Mouse (Mus musculus): ENCODE measurements around the gene Noxo1.
"Not testable (repeated sequence)": the region's sequence is repeated elsewhere in the genome, so short reads cannot be mapped to it uniquely, and the experiment has no call there.

Noxo1 gene

DNA sequence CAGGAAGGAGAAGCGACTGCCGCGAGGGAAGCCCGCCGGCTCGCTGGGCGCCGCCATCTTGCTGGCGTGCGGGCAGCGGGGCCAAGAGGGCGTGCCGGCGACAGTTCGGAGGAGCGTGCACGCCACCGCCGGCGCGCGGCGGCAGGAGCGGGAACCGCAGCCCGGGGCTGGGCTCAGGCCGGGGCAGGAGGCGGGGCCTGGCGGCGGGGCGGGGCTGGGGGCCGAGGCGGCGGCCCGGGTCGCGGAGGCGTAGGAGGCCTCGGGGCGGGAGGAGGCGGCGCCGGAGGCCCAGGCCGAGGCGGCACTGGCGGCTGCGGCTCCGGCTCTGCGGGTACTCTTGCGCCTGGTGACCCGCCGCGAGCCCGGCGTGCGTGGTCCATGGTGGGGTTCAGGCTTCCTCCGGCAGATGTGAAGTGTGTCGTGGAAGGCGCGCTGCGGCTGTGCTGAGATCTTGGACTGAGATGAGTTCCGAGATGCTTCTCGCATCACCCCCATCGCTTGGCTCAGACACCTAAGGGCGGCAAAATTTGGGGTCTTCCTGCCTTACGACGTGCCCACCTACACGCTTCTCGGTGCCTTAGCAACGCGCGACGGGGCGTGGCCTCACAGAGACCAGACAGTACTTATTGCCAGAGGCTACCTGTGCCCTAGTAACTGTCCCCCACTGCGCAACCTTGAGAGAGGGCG is at the start of gene Noxo1, which contains the start of gene Gfer:
Noxo1 (plus strand) TSS at position 224 of the 687 bp plus-strand sequence.
Gfer (minus strand) TSS at position 146 of the 687 bp plus-strand sequence.
- DNase-seq (ENCODE audit: low read depth, low spot score) = peak; percentile 94

DNA sequence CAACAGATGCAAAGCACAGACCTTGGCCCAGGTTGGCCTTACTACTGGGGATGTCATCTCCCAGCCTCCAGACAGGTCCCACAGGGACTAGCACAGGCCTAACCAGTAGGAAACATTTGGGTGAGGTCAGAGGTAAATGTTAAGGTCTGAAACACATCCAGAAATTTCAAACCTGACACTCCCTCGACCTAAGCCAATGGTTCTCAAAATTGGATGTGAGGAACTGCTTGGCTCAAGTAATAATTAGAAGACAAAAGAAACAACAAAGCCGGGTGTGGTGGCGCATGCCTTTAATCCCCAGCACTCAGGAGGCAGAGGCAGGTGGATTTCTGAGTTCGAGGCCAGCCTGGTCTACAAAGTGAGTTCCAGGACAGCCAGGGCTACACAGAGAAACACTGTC is 49.7 kb upstream of the Noxo1 start:
- DNase-seq (ENCODE audit: low read depth, low spot score) = no peak

DNA sequence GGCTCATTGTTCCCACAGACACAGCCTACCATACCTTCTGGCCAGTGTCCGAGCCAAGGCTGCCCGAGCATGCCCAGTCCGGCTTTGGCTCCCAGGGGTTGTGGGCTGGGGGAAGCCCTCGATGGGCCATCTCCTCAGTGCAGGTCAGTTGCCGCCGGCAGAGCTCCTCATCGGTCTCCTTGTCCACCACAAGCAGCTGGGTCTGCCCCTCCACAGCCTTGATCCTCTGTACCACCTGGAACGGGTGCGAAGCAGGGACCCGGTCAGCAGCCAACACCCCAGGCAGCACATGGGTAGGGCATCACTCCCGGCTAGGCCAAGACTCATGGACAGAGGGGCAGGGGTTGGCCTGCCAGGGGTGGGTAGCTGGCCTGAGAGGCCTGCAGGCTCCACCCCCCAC is 48.5 kb upstream of the Noxo1 start:
- no peak for DNase-seq (ENCODE audit: low read depth, low spot score)

DNA sequence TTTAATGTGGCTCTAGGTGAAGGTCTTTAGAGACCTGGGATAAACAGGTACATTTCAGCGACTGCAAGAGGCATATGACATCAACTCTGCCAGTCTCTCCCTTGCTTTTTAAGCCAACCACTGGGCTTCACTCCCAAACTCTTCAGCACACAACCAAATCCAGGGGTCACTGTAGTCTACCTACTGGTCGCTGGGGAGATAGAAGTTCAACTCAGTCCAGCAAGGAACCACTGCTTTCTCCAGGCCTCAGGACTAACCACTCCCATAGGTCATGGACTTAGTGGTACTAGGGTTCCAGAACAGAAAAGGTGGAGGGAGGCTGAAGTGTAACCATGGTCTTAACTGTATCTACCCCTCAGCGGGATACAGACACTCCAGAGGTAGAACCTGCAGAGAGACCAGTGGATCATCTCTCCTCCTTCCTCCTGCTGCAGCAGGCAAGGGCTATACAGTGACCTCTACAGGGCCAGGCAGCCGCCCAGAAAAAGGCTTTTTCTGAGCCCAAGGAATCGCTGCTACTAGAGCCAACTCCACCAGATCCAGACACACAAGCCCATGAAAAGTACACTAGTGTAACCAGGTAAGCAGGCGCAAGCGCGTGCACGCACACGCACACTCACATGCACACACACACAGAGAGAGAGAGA is 47.2 kb upstream of the Noxo1 start:
- DNase-seq (ENCODE audit: low read depth, low spot score) = peak; percentile 63

DNA sequence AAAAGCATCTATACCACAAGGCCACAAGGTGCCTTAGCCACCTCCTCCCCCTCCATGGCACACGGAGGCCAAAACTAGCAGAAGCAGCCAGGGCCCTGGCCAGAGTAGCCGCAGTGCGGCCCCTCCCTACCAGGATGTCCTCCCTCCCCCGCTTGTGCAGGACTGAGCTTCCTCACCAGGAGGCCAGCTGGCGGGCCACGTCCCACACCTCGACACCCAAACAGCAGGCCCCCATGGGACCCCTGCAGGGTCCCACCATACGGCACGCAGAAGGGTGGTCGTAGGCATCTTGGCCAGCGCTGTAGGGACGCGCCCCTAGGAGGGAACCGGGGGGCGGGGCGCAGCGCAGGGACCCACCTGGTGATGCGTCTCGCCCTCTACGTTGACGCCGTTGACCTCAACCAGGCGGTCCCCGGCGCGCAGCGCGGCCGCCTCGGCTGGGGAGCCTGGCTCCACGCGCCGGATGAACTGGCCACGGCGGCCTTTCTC is 46.4 kb upstream of the Noxo1 start:
- DNase-seq (ENCODE audit: low read depth, low spot score) = peak; percentile 72

DNA sequence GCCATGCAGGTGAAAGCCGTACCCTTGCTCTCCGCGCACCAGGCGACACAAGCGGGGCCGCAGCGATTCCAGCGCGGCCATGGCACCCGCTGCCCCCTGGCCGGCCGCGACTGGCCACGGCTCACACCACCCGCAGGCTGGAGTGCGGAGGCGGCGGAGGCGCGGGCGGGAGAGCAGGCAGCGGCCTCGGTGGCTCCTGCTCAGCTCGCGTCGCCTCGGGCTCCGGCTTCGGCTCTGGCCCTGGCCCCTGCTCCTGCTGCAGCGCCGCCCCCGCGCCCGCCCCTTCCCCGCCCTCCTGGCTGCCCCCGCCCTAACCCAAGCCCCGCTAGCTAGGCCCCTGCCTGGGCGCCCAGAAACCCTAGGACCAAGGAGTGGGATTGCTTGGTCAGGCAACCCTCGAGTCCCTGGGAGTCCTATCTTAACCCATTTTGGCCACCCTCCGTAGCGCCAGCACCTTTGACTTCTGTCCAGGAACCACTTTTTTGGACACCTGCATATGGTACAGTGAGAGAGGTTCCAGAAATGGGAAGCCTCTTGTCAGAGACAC is 45.9 kb upstream of the Noxo1 start, which contains the start of gene Slc9a3r2:
Slc9a3r2 (minus strand) TSS at position 258 of the 547 bp plus-strand sequence.
- DNase-seq (ENCODE audit: low read depth, low spot score) = peak; percentile 78

DNA sequence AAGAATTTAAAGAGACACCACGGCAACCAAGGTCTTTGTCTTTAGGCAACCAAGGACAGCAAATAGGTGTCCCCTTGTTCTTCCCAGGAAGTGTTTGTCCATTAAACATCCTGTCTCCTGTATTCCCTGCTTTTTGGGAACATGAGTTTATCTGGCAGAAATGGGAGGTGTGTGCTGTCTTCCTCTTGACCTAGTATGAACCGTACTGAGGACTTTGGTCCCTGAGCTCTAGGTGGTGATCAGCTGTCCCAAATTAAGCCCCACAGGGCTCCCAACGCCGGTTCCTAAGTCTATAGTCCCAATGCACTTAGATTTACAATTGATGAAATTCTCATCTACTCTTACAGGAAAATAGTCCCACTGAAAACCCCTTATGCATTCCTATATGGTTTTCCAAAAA is 45.3 kb upstream of the Noxo1 start:
- DNase-seq (ENCODE audit: low read depth, low spot score) = no peak

DNA sequence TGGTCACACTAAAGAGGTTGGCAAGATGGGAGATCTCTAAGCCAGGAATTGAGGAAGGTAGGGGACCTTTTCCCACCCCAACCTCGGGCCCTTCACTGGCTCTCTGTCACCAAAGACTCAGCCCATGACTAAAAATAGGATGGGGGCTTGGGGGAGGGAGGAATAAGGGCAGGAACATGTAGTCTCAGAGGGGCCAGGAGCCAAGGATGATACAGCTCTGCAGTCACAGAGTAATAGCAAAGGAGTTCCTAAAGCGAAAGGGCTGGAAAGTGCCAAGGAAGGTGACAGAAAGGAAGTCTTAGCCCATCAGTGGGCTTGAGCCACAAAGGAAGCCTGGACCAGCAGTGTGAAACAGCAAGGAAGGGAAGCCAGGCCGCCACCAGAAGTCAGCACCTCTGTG is 44.2 kb upstream of the Noxo1 start:
- no peak for DNase-seq (ENCODE audit: low read depth, low spot score)

DNA sequence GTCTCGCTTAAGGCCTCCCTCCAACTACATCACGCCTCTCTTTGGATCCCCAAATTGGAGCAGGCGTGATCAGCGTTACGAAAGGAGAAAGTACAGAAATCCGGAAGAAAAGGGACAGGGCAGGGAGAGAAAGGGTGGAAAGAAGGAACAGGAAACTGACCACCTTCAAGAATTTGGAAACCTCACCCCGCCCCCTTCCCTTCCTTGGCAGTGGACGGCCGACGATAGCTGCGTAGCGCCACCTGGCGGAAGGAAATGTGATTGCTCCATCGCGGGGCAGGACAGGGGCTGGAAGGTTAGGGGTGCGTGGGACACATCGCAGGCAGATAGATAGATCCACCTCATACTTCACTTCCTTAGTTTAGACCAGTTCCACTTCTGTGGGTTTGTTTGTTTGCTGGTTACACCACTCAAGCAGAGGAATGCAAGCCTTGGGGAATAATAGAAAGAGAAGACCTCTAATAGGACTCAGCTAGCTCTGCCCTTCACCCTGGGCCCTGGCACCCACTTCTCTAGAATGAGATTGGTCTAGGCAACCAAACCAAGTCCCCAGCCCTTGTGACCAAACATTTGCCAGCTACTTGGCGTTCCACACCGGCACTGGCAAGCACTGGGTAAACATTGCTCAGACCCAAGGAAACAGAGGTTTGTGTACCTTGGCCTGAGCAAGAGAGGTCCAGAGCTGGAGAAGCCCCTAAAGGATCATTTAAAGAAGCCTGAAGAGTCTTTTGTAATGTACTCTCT is 41.9 kb upstream of the Noxo1 start:
- DNase-seq (ENCODE audit: low read depth, low spot score) = peak; percentile 84

DNA sequence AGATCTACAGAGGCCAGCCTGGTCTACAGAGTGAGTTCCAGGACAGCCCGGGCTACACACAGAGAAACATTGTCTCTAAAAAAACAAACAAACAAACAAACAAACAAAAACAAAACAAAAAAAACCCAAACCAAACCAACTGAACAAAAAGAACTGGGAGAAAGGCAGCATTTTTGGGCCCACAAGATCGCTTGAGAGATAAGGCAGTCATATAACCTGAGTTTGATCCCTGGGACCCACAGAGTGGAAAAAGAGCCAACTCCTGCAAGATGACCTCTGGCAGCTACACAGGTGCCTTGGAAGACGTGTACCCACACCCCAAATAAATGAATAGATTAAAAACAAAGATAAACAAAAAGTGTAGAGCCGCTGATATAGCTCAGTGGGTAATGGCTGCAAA is 41.1 kb upstream of the Noxo1 start:
- no peak for DNase-seq (ENCODE audit: low read depth, low spot score)

DNA sequence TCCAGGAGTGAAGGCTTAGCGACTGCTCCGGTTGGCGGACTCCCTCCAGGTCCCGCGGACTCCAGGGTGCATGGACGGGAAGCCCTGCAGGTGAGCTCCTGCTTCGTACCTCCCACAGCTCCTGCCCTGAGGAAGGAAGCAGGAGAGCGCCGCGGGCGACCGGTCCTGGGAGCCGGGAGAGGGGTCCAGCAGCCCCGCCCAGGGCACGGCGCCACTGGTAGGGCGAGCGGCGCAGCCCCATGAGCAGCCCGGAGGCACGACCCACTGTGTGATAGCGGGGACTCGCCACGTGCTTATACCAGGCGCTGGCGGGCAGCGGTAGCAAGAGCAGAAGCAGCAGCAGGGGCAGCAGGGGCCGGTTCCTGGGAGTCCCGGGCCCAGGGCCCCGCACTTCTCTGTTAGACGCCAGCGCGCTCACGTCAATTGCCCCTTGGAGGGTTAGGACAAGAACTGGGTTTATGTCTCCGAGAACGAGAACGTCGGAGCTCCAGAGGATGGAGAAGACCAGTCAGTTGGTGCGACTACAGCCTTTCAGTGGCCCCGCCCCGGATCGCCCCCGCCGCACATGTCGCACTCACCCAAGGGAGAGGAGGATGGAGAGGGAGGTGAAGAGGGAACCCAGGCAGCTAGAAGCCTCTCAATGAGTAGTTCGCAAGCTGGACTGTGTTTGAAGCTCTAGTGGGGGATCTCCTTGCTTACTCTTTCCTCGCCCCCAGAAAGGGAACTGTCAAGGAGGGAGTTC is 37.8 kb upstream of the Noxo1 start, which contains the start of gene Npw:
Npw (minus strand) TSS at position 441 of the 742 bp plus-strand sequence.
- no peak for DNase-seq (ENCODE audit: low read depth, low spot score)

DNA sequence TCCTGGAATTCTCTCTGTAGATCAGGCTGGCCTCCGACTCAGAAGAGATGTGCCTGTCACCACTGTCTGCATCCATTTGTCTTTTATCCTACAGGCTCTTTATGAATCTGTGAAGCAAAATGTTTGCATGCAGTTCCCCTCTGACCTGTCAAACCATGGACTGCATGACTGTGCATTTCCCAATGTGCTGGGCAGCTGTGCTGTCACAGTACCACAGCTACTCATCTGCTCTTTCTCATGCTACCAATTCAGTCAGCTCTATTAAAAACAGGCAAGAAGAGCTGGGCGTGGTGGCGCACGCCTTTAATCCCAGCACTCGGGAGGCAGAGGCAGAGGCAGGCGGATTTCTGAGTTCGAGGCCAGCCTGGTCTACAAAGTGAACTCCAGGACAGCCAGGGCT is 29.0 kb upstream of the Noxo1 start:
- not testable (repeated sequence) for DNase-seq (ENCODE audit: low read depth, low spot score)

DNA sequence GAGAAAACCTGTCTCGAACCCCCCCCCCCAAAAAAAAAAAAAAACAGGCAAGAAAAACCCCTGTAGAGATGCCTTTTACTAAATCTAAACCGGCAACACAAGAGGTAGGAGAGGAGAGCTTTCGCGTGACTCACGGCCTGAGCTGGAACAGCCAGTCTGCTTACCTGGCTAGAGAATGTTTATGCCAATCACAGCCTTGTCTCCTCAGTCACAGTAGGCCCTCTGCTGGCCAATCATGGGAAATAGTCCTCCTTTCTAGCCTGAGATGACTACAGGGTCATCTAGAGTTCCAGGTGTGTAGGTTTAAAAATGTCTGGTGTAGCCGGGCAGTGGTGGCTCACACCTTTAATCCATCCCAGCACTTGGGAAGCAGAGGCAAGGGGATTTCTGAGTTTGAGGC is 28.6 kb upstream of the Noxo1 start:
- peak; percentile 91 for DNase-seq (ENCODE audit: low read depth, low spot score)

DNA sequence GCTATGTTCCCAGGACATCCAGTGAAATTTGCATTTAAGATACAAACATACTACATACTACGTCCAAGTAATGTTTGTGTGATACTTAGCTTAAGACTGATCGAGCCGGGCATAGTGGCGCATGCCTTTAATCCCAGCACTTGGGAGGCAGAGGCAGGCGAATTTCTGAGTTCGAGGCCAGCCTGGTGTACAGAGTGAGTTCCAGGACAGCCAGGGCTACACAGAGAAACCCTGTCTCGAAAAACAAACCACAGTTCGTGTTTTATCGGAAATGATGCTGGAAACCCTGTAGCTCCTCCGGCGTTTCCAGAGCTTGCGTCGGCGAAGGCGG is 26.9 kb upstream of the Noxo1 start:
- not testable (repeated sequence) for DNase-seq (ENCODE audit: low read depth, low spot score)

DNA sequence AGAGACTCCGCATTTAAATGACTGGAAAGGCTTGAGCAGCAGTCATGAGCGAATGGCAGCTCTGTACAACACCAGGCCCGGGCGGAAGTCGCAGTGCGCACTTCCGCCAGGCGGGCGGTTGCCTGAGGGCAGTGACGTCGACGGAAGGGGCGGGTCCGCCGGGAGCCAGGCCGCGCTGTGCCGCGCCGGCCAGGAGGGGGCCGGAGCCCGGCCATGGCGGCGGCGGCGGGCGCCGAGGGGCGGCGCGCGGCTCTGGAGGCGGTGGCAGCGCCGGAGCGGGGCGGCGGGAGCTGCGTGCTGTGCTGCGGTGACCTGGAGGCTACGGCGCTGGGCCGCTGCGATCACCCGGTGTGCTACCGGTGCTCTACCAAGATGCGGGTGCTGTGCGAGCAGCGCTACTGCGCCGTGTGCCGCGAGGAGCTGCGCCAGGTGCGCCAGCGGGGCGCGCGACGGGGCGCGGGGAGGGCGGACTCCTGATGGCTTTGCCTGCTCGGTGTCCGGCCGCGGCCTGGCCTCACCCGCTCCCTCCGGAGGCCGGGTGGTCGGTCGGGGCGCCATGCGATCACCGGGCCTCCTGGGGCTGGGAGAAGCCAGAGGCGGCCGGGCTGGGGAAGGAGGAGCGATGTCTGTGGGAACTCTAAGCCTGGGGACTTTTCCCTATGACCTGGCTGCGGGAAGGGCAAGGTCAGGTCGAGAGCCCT is 26.3 kb upstream of the Noxo1 start, which contains the start of gene Zfp598:
Zfp598 (plus strand) TSS at position 143 of the 701 bp plus-strand sequence.
- DNase-seq (ENCODE audit: low read depth, low spot score) = peak; percentile 97

DNA sequence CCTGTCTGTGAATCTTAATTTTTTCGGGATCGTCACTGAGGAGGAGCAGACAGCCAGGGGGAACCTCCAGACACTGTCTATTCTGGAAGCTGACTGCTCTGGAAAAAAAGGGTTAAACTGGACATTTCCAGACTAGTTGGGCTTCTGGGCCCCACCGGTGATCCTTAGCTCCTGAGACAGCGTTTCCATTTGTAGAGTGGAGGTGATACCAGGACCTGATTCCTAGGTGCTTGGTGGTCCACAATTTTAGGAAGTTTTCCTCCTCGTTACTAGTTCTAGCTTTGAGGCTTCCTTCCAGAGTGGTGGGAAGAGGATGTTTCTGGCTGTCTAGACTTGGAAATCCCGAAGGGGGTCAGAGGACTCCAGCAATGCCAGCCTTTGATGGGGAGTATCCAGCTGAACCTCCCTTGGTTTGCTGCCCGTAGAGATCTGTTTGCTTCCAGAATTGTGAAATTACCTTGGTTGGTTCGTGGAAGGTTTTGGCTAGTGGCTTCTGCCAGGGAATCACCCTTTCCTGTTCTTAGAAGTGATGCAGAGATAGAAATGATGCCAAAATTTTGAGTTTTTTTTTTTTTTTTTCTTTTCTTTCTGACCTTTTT is 25.7 kb upstream of the Noxo1 start:
- no peak for DNase-seq (ENCODE audit: low read depth, low spot score)

DNA sequence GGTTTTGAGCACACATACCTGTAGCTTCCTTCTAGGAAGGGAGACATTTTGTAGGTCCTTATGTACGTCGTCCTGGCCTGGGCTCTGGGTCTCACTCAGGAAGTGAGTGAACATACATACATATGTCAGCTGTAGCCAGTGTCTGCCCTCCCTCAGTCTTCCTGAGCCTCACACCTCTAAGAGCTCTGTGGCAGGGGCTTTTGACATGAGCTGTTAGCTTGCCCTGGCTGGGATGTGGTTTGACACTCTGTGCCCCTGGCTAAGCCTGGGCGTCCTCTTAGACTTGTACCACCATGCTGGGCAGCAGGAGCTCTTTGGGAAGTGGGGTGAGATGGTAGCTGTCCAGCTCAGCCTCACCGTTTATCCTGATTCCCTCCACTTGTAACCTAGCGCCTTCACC is 24.7 kb upstream of the Noxo1 start:
- DNase-seq (ENCODE audit: low read depth, low spot score) = no peak

DNA sequence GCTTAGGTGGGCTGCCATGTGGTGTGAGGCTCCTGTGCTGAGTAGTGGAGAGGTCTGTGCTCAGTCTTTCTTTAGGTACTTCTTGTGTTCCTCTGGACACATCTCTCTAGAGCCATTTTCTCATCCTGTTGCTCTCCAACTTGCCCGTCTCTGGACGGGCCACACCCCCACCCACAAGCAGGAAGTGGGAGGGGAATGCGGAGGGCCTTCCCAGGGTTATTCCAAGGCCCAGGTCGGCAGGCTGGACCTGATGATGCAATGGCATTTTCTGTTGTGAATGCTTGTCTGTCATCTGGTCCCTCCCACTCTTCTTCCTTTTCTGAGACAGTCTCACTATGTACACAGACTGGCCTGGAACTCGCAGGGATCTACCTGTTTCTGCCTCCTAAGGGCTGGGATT is 23.9 kb upstream of the Noxo1 start:
- DNase-seq (ENCODE audit: low read depth, low spot score) = no peak

DNA sequence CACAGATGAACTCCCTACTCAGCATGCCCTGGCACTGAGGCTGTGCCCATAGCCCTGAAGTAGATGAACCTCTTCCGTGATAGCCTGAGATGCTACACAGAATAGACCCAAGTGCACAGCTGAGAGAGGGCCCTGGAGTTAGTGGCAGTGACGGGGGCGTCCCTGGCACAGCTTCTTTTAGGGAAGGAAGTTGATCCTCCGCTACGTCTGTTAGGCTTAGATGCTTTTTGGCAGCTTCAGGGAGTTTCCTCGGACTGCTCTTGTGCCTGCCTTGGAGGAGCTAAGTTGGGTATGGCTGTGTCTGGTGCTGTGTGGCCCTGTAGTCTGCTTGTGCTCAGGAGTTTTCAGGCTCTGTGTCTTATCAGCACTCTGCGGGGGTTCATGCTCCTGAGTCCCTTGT is 21.8 kb upstream of the Noxo1 start:
- peak; percentile 85 for DNase-seq (ENCODE audit: low read depth, low spot score)

DNA sequence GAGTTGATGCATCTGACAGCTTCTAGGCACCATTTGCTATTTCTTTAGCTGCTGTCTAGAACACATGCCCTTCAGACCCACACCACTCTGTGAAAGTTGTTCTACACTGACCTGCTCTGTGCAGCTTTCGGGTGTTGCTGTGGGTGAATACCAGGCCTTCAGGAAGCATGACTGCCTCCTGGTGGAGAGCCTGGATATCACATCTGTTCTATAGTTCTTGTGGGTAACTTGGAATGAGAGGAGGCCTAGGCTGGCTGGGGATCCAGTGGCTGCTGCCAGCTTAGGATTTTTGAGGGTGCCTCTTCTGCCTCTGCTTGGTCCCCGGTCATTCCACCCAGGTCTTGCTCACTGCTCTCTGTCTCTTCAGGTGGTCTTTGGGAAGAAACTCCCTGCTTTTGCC is 19.8 kb upstream of the Noxo1 start:
- peak; percentile 83 for DNase-seq (ENCODE audit: low read depth, low spot score)
